Mouse (Mus musculus): ENCODE results near the gene Zcchc7. TPM values are rescaled to one million over a fixed set of nuclear protein-coding genes. Genes with fewer than 3 reads are reported as not detected.

The Zcchc7 gene
- polyA plus RNA-seq, 1 experiment from 2014 or later: 36.1 TPM

DNA sequence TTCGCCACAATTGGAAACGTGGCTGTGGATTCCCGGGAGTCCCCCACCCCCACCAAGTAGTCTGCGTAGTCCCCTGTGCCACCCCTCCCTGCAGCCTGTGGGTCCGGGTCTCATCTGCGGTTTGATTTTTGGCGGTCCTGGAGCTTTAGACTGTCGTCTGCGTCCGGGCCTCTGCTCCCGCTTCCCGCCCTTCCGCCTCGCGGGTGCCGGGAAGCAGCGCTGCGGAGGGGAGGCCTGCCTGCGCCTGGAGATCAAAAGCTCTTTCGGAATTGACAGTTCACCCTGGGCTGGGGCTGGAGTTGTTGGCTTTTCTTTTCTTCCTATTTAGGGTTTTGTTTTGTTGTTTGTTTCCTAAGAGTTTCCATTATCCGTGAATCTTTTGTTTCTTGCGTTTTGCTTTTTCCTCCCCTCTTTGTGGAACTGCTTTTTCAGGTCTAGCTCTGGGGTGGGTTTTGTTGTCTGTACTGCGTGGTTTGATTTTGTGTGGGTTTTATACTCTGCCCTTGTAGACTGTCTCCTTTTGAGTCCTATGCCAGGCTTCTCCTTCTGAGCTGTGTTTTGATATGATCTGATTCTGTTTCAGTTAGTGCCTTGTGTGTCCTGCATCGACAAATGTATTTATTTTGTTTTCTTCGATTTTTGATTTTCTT is 43.5 kb upstream of the Zcchc7 start:
- ATAC-seq: no peak
- Histone ChIP-seq H3K4me3 (ENCODE audit: low read length) (no peak overlapping the region), H3K27ac (ENCODE audit: low read depth, low read length) (no peak overlapping the region), H3K9ac (ENCODE audit: low read depth, low read length) (no peak overlapping the region), H3K9me3 (ENCODE audit: control insufficient read depth, low read length) (no peaks in the 10 kb centered on the region), H3K4me1 (ENCODE audit: control insufficient read depth, insufficient read depth, low read depth, low read length) (peaks cover 3% of the 10 kb centered on the region; the same call in 1 of the 2 replicates), H3K4me2 (ENCODE audit: low read length) (peak overlapping the region; percentile 34), H3K36me3 (ENCODE audit: control insufficient read depth, insufficient read depth, low read length) (no peaks in the 10 kb centered on the region), H3K27me3 (replicated peaks; ENCODE audit: control insufficient read depth, insufficient read depth, low read length) (peaks cover 55% of the 10 kb centered on the region)
- under 1% methylated on average over 25 of the region's 25 CpGs for WGBS

GRCm38 (mm10) chr4:44712786-44713553 is 42.7 kb upstream of the Zcchc7 start:
- Histone ChIP-seq H3K9me3 (ENCODE audit: control insufficient read depth, low read length) (no peaks in the 10 kb centered on the region), H3K9ac (ENCODE audit: low read depth, low read length) (no peak overlapping the region), H3K36me3 (ENCODE audit: control insufficient read depth, insufficient read depth, low read length) (no peaks in the 10 kb centered on the region), H3K4me1 (ENCODE audit: control insufficient read depth, insufficient read depth, low read depth, low read length) (peaks cover 3% of the 10 kb centered on the region; the same call in 1 of the 2 replicates), H3K4me2 (ENCODE audit: low read length) (peak overlapping the region; percentile 33), H3K27me3 (replicated peaks; ENCODE audit: control insufficient read depth, insufficient read depth, low read length) (peaks cover 55% of the 10 kb centered on the region), H3K27ac (ENCODE audit: low read depth, low read length) (no peak overlapping the region), H3K4me3 (ENCODE audit: low read length) (peak overlapping the region; percentile 13; the same call in 1 of the 2 replicates)
- WGBS: 1% methylated on average over 50 of the region's 50 CpGs
- no peak for ATAC-seq

- no peak overlapping the region for H3K4me3 ChIP-seq (ENCODE audit: low read length)
- H3K27me3 ChIP-seq (replicated peaks; ENCODE audit: control insufficient read depth, insufficient read depth, low read length): peaks cover 55% of the 10 kb centered on the region
- WGBS: under 1% methylated on average over 19 of the region's 19 CpGs
- H3K4me1 ChIP-seq (ENCODE audit: control insufficient read depth, insufficient read depth, low read depth, low read length): peaks cover 3% of the 10 kb centered on the region; the same call in 1 of the 2 replicates
- no peaks in the 10 kb centered on the region for H3K36me3 ChIP-seq (ENCODE audit: control insufficient read depth, insufficient read depth, low read length)
- no peak overlapping the region for H3K27ac ChIP-seq (ENCODE audit: low read depth, low read length)
- H3K4me2 ChIP-seq (ENCODE audit: low read length): peak overlapping the region; percentile 24; the same call in 1 of the 2 replicates
- no peak overlapping the region for H3K9ac ChIP-seq (ENCODE audit: low read depth, low read length)
- ATAC-seq: no peak
- no peaks in the 10 kb centered on the region for H3K9me3 ChIP-seq (ENCODE audit: control insufficient read depth, low read length)
Measured at GRCm38 (mm10) chr4:44713554-44714051, 42.1 kb upstream of the Zcchc7 start.

DNA sequence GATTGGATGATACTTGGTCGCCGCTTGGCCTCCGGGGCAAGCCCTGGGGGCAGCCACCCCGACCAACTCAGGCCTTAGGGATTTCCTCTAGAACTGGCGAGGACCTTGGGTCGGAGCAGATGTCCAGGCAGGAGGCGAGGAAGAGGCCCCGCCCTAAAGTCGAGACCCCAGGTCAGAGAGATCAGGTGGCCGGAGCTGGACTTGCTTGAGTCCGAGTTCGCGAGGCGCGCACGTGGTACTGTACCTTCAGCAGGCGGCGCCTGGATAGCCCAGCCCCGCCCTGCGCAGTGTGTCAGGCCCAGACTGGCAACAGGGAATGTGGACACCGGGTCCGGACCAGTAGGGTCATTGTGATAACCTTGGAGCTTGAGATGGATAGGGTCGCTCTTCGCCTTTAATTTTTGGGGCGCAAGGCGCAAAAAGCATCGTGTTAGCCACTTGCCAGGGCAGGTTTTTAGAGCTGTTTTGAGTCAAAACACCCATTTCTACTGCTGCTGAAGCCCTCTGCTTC is 41.5 kb upstream of the Zcchc7 start:
- no peaks in the 10 kb centered on the region for H3K36me3 ChIP-seq (ENCODE audit: control insufficient read depth, insufficient read depth, low read length)
- H3K27ac ChIP-seq (ENCODE audit: low read depth, low read length): no peak overlapping the region
- H3K4me3 ChIP-seq (ENCODE audit: low read length): no peak overlapping the region
- no peak overlapping the region for H3K9ac ChIP-seq (ENCODE audit: low read depth, low read length)
- 2% methylated on average over 27 of the region's 27 CpGs for WGBS
- H3K4me1 ChIP-seq (ENCODE audit: control insufficient read depth, insufficient read depth, low read depth, low read length): peaks cover 3% of the 10 kb centered on the region; the same call in 1 of the 2 replicates
- H3K9me3 ChIP-seq (ENCODE audit: control insufficient read depth, low read length): no peaks in the 10 kb centered on the region
- 0 out of 2 replicates have a peak overlapping the region, but pooled peaks have one; percentile 7 for H3K4me2 ChIP-seq (ENCODE audit: low read length)
- no peak for ATAC-seq
- H3K27me3 ChIP-seq (replicated peaks; ENCODE audit: control insufficient read depth, insufficient read depth, low read length): peaks cover 49% of the 10 kb centered on the region

DNA sequence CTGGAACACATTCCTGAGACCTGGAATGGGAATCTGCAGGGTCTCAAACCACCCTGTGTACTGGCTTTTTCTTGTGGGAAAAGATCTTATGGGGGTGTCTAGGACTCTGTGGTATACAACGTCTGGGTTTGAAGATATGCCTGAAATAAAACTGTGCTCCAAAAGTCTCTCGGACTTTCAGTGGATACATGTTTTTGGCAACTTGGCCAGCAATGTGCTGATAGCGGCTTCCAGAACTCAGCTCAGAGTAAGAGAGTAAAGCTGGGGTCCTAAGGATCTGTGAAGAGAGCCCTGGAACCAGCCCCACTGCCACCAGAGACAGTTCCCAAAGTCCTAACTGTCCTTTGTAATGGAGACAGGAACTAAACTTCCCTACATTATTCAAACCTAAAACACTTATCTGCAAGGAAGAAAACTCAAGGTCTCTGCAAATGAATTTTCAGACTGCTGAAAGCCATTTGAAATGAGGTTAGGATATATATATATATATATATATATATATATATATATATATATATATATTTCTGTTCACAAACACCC is 40.0 kb upstream of the Zcchc7 start:
- 23% methylated on average over 3 of the region's 3 CpGs for WGBS
- Histone ChIP-seq H3K4me2 (ENCODE audit: low read length) (no peak overlapping the region), H3K27me3 (replicated peaks; ENCODE audit: control insufficient read depth, insufficient read depth, low read length) (peaks cover 40% of the 10 kb centered on the region)

GRCm38 (mm10) chr4:44716391-44716790 is 39.3 kb upstream of the Zcchc7 start:
- ATAC-seq: no peak
- WGBS: 3% methylated on average over 10 of the region's 10 CpGs
- Histone ChIP-seq H3K36me3 (ENCODE audit: control insufficient read depth, insufficient read depth, low read length) (no peaks in the 10 kb centered on the region), H3K9ac (ENCODE audit: low read depth, low read length) (no peak overlapping the region), H3K27me3 (replicated peaks; ENCODE audit: control insufficient read depth, insufficient read depth, low read length) (peaks cover 38% of the 10 kb centered on the region), H3K4me2 (ENCODE audit: low read length) (no peak overlapping the region), H3K4me3 (ENCODE audit: low read length) (no peak overlapping the region), H3K9me3 (ENCODE audit: control insufficient read depth, low read length) (no peaks in the 10 kb centered on the region), H3K4me1 (ENCODE audit: control insufficient read depth, insufficient read depth, low read depth, low read length) (peaks cover 3% of the 10 kb centered on the region; the same call in 1 of the 2 replicates), H3K27ac (ENCODE audit: low read depth, low read length) (no peak overlapping the region)

More for the DNA sequence above, 40.0 kb upstream of the Zcchc7 start:
- no peak for ATAC-seq
- Histone ChIP-seq H3K9me3 (ENCODE audit: control insufficient read depth, low read length) (no peaks in the 10 kb centered on the region), H3K9ac (ENCODE audit: low read depth, low read length) (no peak overlapping the region), H3K4me3 (ENCODE audit: low read length) (no peak overlapping the region), H3K27ac (ENCODE audit: low read depth, low read length) (no peak overlapping the region), H3K4me1 (ENCODE audit: control insufficient read depth, insufficient read depth, low read depth, low read length) (peaks cover 3% of the 10 kb centered on the region; the same call in 1 of the 2 replicates), H3K36me3 (ENCODE audit: control insufficient read depth, insufficient read depth, low read length) (no peaks in the 10 kb centered on the region)

DNA sequence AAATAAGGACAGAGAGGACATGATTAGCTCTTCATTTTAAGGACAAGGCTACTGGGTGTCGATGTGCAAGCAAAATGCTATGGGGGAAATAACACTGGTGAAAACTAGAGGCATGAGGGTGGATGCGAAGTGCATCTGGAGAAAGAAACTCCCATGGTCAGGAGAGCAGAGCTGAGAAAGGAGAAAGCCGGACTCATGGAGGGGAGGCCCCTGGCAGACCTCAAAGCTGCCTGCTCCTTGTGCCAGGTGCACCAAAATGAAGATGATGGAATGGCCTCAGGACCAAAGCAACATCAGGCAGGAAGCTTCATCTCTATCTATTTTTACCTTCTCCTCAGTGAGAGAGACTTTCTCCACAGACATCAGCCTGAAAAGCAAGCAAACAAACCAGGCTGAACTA is 38.0 kb upstream of the Zcchc7 start:
- H3K9me3 ChIP-seq (ENCODE audit: control insufficient read depth, low read length): no peaks in the 10 kb centered on the region
- H3K4me3 ChIP-seq (ENCODE audit: low read length): no peak overlapping the region
- peaks cover 3% of the 10 kb centered on the region; the same call in 1 of the 2 replicates for H3K4me1 ChIP-seq (ENCODE audit: control insufficient read depth, insufficient read depth, low read depth, low read length)
- ATAC-seq: no peak
- H3K27ac ChIP-seq (ENCODE audit: low read depth, low read length): no peak overlapping the region
- no peak overlapping the region for H3K4me2 ChIP-seq (ENCODE audit: low read length)
- no peaks in the 10 kb centered on the region for H3K36me3 ChIP-seq (ENCODE audit: control insufficient read depth, insufficient read depth, low read length)
- WGBS: 90% methylated on average over 3 of the region's 3 CpGs
- no peak overlapping the region for H3K9ac ChIP-seq (ENCODE audit: low read depth, low read length)
- H3K27me3 ChIP-seq (replicated peaks; ENCODE audit: control insufficient read depth, insufficient read depth, low read length): peaks cover 38% of the 10 kb centered on the region

GRCm38 (mm10) chr4:44720046-44720445 is 35.6 kb upstream of the Zcchc7 start:
- H3K27ac ChIP-seq (ENCODE audit: low read depth, low read length): no peak overlapping the region
- H3K36me3 ChIP-seq (ENCODE audit: control insufficient read depth, insufficient read depth, low read length): no peaks in the 10 kb centered on the region
- H3K4me1 ChIP-seq (ENCODE audit: control insufficient read depth, insufficient read depth, low read depth, low read length): no peaks in the 10 kb centered on the region
- H3K27me3 ChIP-seq (replicated peaks; ENCODE audit: control insufficient read depth, insufficient read depth, low read length): peaks cover 29% of the 10 kb centered on the region
- no peak overlapping the region for H3K9ac ChIP-seq (ENCODE audit: low read depth, low read length)
- WGBS: 90% methylated on average over 8 of the region's 8 CpGs
- no peak overlapping the region for H3K4me3 ChIP-seq (ENCODE audit: low read length)
- no peak for ATAC-seq
- H3K9me3 ChIP-seq (ENCODE audit: control insufficient read depth, low read length): no peaks in the 10 kb centered on the region
- H3K4me2 ChIP-seq (ENCODE audit: low read length): no peak overlapping the region

- Histone ChIP-seq H3K9me3 (ENCODE audit: control insufficient read depth, low read length) (no peaks in the 10 kb centered on the region), H3K27ac (ENCODE audit: low read depth, low read length) (no peak overlapping the region), H3K9ac (ENCODE audit: low read depth, low read length) (no peak overlapping the region), H3K27me3 (replicated peaks; ENCODE audit: control insufficient read depth, insufficient read depth, low read length) (peaks cover 24% of the 10 kb centered on the region), H3K4me3 (ENCODE audit: low read length) (no peak overlapping the region), H3K4me1 (ENCODE audit: control insufficient read depth, insufficient read depth, low read depth, low read length) (no peaks in the 10 kb centered on the region), H3K36me3 (ENCODE audit: control insufficient read depth, insufficient read depth, low read length) (no peaks in the 10 kb centered on the region), H3K4me2 (ENCODE audit: low read length) (no peak overlapping the region)
- ATAC-seq: no peak
- WGBS: 84% methylated on average over 4 of the region's 4 CpGs
Measured at GRCm38 (mm10) chr4:44721237-44721636, 34.4 kb upstream of the Zcchc7 start.
